Mouse (Mus musculus) spleen, adult 2 months (tissue): ENCODE data around the gene Spry1. TPM values are rescaled to one million over a fixed set of nuclear protein-coding genes. Genes with fewer than 3 reads are reported as not detected.

Experiments used
- DNase-seq, 2 experiments: peaks; one replicate each; pipeline versions ENCODE4 v3.0.0 to v3.0.0-alpha.2; 2012 to 2021; ENCODE audit warnings: low spot score in 2 of 2, low read depth in 1 of 2
- H3K27ac ChIP-seq: fragments of 200-500 bp; 2 replicates; pipeline ENCODE4 v1.5.1; 2012; ENCODE audit warnings: low read length, inconsistent platforms; ENCODE audit not compliant: insufficient read depth
- H3K27me3 ChIP-seq: fragments of 200-500 bp; 2 replicates; pipeline ENCODE4 v1.6.1; 2012; ENCODE audit warnings: mild to moderate bottlenecking, moderate library complexity, low read length, inconsistent platforms; ENCODE audit not compliant: control insufficient read depth, insufficient read depth
- H3K36me3 ChIP-seq: fragments of 200-500 bp; 2 replicates; pipeline ENCODE4 v1.6.1; 2012; ENCODE audit warnings: mild to moderate bottlenecking, low read length, inconsistent platforms; ENCODE audit not compliant: control insufficient read depth, insufficient read depth
- H3K4me1 ChIP-seq: fragments of 200-500 bp; 2 replicates; pipeline ENCODE4 v1.6.1; 2011; ENCODE audit warnings: inconsistent platforms; ENCODE audit not compliant: control insufficient read depth, insufficient read depth, insufficient read length
- H3K4me3 ChIP-seq: fragments of 200-500 bp; 2 replicates; pipeline ENCODE4 v1.5.1; 2011; ENCODE audit warnings: mild to moderate bottlenecking, inconsistent platforms; ENCODE audit not compliant: insufficient read depth, insufficient read length; ENCODE audit errors: extremely low read depth
- CTCF ChIP-seq: fragments of 200-500 bp; IDR thresholded peaks from 2 replicates; pipeline ENCODE4 v1.5.1; 2011; ENCODE audit warnings: mild to moderate bottlenecking, inconsistent platforms; ENCODE audit not compliant: insufficient read depth, insufficient read length, insufficient replicate concordance; ENCODE audit errors: extremely low read depth
- POLR2A ChIP-seq: fragments of 200-500 bp; IDR thresholded peaks from 2 replicates; pipeline ENCODE4 v1.6.1; 2011; ENCODE audit warnings: low read depth, low read length, inconsistent platforms
- WGBS: fragments of 180-500 bp; shearing (Covaris S2); methylation state at CpG from one replicate; pipeline ENCODE4 v1.1.7; 2018; 5-methylcytosine and 5-hydroxymethylcytosine counted together
- polyA plus RNA-seq: library from polyadenylated mRNA; depleted of rRNA; stranded (reverse); fragments of >200 nt; gene quantifications from 2 replicates; pipeline ENCODE4 v1.2.3, GENCODE M21; 2012

Gene Spry1
- polyA plus RNA-seq, 1 experiment: 6.1 TPM

- Histone ChIP-seq H3K4me1 (peaks cover 11% of the 10 kb centered on the region), H3K27ac (no peak overlapping the region), H3K27me3 (peaks cover 8% of the 10 kb centered on the region; the same call in 1 of the 2 replicates), H3K36me3 (no peaks in the 10 kb centered on the region), H3K4me3 (peak overlapping the region; percentile 51)
- TF ChIP-seq POLR2A (no peak), CTCF (no peak)
- peak in 1 of 2 experiments; percentile 55 for DNase-seq
- WGBS: under 1% methylated on average over 39 of the region's 47 CpGs
Measured at GRCm38 (mm10) chr3:37640810-37641209, 1.1 kb downstream of the Spry1 start.

- Histone ChIP-seq H3K36me3 (no peaks in the 10 kb centered on the region), H3K4me3 (no peak overlapping the region), H3K27ac (0 out of 2 replicates have a peak overlapping the region, but pooled peaks have one; percentile 31), H3K27me3 (peaks cover 8% of the 10 kb centered on the region; the same call in 1 of the 2 replicates), H3K4me1 (peaks cover 11% of the 10 kb centered on the region)
- WGBS: 52% methylated on average over 20 of the region's 20 CpGs
- no peak for DNase-seq
- TF ChIP-seq POLR2A (no peak), CTCF (no peak)
Measured at GRCm38 (mm10) chr3:37641796-37642680, 2.3 kb downstream of the Spry1 start.

DNA sequence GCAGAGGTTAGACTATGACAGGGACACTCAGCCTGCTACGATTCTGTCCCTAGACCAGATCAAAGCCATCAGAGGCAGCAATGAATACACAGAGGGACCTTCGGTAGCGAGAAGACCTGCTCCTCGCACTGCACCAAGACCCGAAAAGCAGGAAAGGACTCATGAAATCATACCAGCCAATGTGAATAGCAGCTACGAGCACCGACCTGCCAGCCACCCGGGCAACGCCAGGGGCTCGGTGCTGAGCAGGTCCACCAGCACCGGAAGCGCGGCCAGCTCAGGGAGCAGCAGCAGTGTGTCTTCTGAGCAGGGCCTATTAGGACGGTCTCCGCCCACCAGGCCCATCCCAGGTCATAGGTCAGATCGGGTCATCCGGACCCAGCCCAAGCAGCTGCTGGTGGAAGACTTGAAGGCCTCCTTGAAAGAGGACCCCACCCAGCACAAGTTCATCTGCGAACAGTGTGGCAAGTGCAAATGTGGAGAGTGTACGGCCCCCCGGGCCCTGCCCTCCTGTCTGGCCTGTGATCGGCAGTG lies 3.0 kb downstream of the Spry1 start:
- H3K4me1 ChIP-seq: peaks cover 11% of the 10 kb centered on the region
- no peak overlapping the region for H3K4me3 ChIP-seq
- DNase-seq: no peak
- 91% methylated on average over 21 of the region's 21 CpGs for WGBS
- TF ChIP-seq POLR2A (no peak), CTCF (no peak)
- peaks cover 8% of the 10 kb centered on the region; the same call in 1 of the 2 replicates for H3K27me3 ChIP-seq
- H3K27ac ChIP-seq: 0 out of 2 replicates have a peak overlapping the region, but pooled peaks have one; percentile 31
- H3K36me3 ChIP-seq: no peaks in the 10 kb centered on the region

GRCm38 (mm10) chr3:37643411-37643810 lies 3.7 kb downstream of the Spry1 start:
- H3K27ac ChIP-seq: no peak overlapping the region
- H3K4me3 ChIP-seq: no peak overlapping the region
- H3K4me1 ChIP-seq: peaks cover 11% of the 10 kb centered on the region
- TF ChIP-seq POLR2A: no peak
- TF ChIP-seq CTCF: no peak
- no peak for DNase-seq
- 94% methylated on average over 13 of the region's 13 CpGs for WGBS
- H3K36me3 ChIP-seq: no peaks in the 10 kb centered on the region
- H3K27me3 ChIP-seq: peaks cover 8% of the 10 kb centered on the region; the same call in 1 of the 2 replicates

DNA sequence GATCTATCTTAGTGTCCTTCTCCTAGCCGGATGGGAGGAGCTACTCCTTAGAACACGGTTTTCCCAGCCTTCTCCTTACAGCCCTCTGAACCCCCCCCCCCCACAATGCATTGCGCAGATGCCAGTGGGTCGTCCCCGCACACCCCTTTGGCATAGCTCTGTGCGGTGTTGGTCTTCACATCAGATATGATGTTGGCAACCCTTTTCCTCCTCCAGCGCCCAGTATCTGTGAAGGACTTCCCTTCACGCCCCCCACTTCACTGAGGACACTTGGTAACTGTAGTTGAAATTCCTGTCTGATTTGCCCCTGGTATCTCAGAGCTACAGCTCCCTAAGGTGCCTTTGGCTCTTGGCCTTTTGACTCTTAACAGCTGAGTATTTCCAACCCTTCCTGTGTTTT lies 4.2 kb downstream of the Spry1 start:
- peaks cover 11% of the 10 kb centered on the region for H3K4me1 ChIP-seq
- H3K4me3 ChIP-seq: no peak overlapping the region
- H3K27ac ChIP-seq: no peak overlapping the region
- H3K36me3 ChIP-seq: no peaks in the 10 kb centered on the region
- WGBS: 89% methylated on average over 8 of the region's 8 CpGs
- no peak for TF ChIP-seq POLR2A
- TF ChIP-seq CTCF: no peak
- H3K27me3 ChIP-seq: peaks cover 8% of the 10 kb centered on the region; the same call in 1 of the 2 replicates
- DNase-seq: no peak

DNA sequence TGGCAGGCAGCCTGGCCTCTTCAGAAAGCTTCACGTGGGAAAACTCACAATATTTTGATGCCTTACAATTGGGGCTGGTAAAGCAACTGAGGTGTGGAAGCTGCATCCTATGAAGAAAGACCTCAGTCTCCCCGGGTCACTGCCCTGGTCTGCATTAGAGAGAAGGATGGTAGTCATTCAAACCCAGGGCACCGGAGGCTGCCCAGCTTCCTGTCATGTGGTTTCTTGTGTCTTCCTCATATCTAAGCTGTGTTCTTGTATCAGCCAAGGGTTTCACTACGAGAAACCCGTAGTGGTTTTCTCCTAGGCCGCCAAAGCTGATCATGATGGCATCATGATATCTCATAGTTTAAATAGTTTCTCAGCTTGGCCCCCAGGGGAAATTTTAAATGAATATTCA lies 5.3 kb downstream of the Spry1 start:
- peaks cover 10% of the 10 kb centered on the region for H3K4me1 ChIP-seq
- no peak overlapping the region for H3K4me3 ChIP-seq
- no peak overlapping the region for H3K27ac ChIP-seq
- TF ChIP-seq POLR2A: no peak
- TF ChIP-seq CTCF: no peak
- no peaks in the 10 kb centered on the region for H3K36me3 ChIP-seq
- peaks cover 7% of the 10 kb centered on the region; the same call in 1 of the 2 replicates for H3K27me3 ChIP-seq
- DNase-seq: no peak
- WGBS: 10% methylated on average over 6 of the region's 6 CpGs
